Mouse (Mus musculus) mesoderm, embryonic 11.5 days (tissue): ENCODE results near the gene Dnajb2.

Source experiments
- DNase-seq: peaks from one replicate; pipeline ENCODE4 v3.0.0-alpha.2; 2012; ENCODE audit warnings: low read depth, low spot score

Gene Dnajb2

GRCm38 (mm10) chr1:75292476-75293330, 56.5 kb downstream of the Dnajb2 start:
- no peak for DNase-seq

GRCm38 (mm10) chr1:75293331-75293701, 57.1 kb downstream of the Dnajb2 start:
- DNase-seq: no peak

- no peak for DNase-seq
These were observed 58.1 kb downstream of the Dnajb2 start for GRCm38 (mm10) chr1:75294294-75294693.
